Mouse (Mus musculus): ENCODE results near the gene Sap25. TPM values are rescaled to one million over a fixed set of nuclear protein-coding genes. Genes with fewer than 3 reads are reported as not detected.
"Not testable (repeated sequence)": the region's sequence is repeated elsewhere in the genome, so short reads cannot be mapped to it uniquely, and the experiment has no call there.

The Sap25 gene
- polyA plus RNA-seq, 1 experiment from 2014 or later = 4.1 TPM

GRCm38 (mm10) chr5:137608654-137609190 is 32.4 kb upstream of the Sap25 start:
- ATAC-seq (ENCODE audit: extremely low read depth, insufficient number of reproducible peaks, low FRiP score, low TSS enrichment) = no peak
- H3K27ac ChIP-seq (replicated peaks) = no peak overlapping the region
- H3K4me1 ChIP-seq = peaks cover 62% of the 10 kb centered on the region
- peak overlapping the region; percentile 31 for H3K4me3 ChIP-seq
- H3K4me2 ChIP-seq = peak overlapping the region; percentile 67
- peaks cover 15% of the 10 kb centered on the region; the same call in 1 of the 2 replicates for H3K27me3 ChIP-seq (replicated peaks)
- no peaks in the 10 kb centered on the region for H3K9me3 ChIP-seq
- 28% methylated on average over 23 of the region's 23 CpGs for WGBS
- peaks cover 43% of the 10 kb centered on the region for H3K36me3 ChIP-seq
- H3K9ac ChIP-seq = peak overlapping the region; percentile 72

GRCm38 (mm10) chr5:137609292-137609691 is 31.8 kb upstream of the Sap25 start:
- no peak overlapping the region for H3K27ac ChIP-seq (replicated peaks)
- peaks cover 62% of the 10 kb centered on the region for H3K4me1 ChIP-seq
- peaks cover 38% of the 10 kb centered on the region for H3K36me3 ChIP-seq
- H3K27me3 ChIP-seq (replicated peaks) = peaks cover 15% of the 10 kb centered on the region; the same call in 1 of the 2 replicates
- H3K4me3 ChIP-seq = 0 out of 2 replicates have a peak overlapping the region, but pooled peaks have one; percentile 31
- no peaks in the 10 kb centered on the region for H3K9me3 ChIP-seq
- no peak for ATAC-seq (ENCODE audit: extremely low read depth, insufficient number of reproducible peaks, low FRiP score, low TSS enrichment)
- WGBS = 62% methylated on average over 3 of the region's 3 CpGs
- peak overlapping the region; percentile 67 for H3K4me2 ChIP-seq
- H3K9ac ChIP-seq = peak overlapping the region; percentile 72; the same call in 1 of the 2 replicates

GRCm38 (mm10) chr5:137610056-137610455 is 31.1 kb upstream of the Sap25 start:
- peak overlapping the region; percentile 95 for H3K27ac ChIP-seq (replicated peaks)
- no peaks in the 10 kb centered on the region for H3K9me3 ChIP-seq
- no peak for ATAC-seq (ENCODE audit: extremely low read depth, insufficient number of reproducible peaks, low FRiP score, low TSS enrichment)
- peak overlapping the region; percentile 67 for H3K4me2 ChIP-seq
- peaks cover 62% of the 10 kb centered on the region for H3K4me1 ChIP-seq
- peaks cover 30% of the 10 kb centered on the region for H3K36me3 ChIP-seq
- peaks cover 15% of the 10 kb centered on the region; the same call in 1 of the 2 replicates for H3K27me3 ChIP-seq (replicated peaks)
- peak overlapping the region; percentile 51 for H3K4me3 ChIP-seq
- peak overlapping the region; percentile 83 for H3K9ac ChIP-seq
- WGBS = 60% methylated on average over 4 of the region's 4 CpGs

- peaks cover 24% of the 10 kb centered on the region for H3K36me3 ChIP-seq
- peak overlapping the region; percentile 95 for H3K27ac ChIP-seq (replicated peaks)
- H3K4me3 ChIP-seq = peak overlapping the region; percentile 51
- peaks cover 62% of the 10 kb centered on the region for H3K4me1 ChIP-seq
- WGBS = 3% methylated on average over 12 of the region's 12 CpGs
- H3K27me3 ChIP-seq (replicated peaks) = peaks cover 15% of the 10 kb centered on the region; the same call in 1 of the 2 replicates
- peak overlapping the region; percentile 83 for H3K9ac ChIP-seq
- peak; percentile 33; the same call in 1 of the 2 replicates for ATAC-seq (ENCODE audit: extremely low read depth, insufficient number of reproducible peaks, low FRiP score, low TSS enrichment)
- no peaks in the 10 kb centered on the region for H3K9me3 ChIP-seq
- H3K4me2 ChIP-seq = peak overlapping the region; percentile 67
Measured at GRCm38 (mm10) chr5:137610548-137611244, 30.4 kb upstream of the Sap25 start.

GRCm38 (mm10) chr5:137611245-137611602 is 29.9 kb upstream of the Sap25 start:
- H3K9ac ChIP-seq = peak overlapping the region; percentile 83
- peak overlapping the region; percentile 67 for H3K4me2 ChIP-seq
- peak overlapping the region; percentile 51 for H3K4me3 ChIP-seq
- H3K27me3 ChIP-seq (replicated peaks) = peaks cover 15% of the 10 kb centered on the region; the same call in 1 of the 2 replicates
- H3K4me1 ChIP-seq = peaks cover 62% of the 10 kb centered on the region
- H3K27ac ChIP-seq (replicated peaks) = peak overlapping the region; percentile 95
- ATAC-seq (ENCODE audit: extremely low read depth, insufficient number of reproducible peaks, low FRiP score, low TSS enrichment) = no peak; the same call in 1 of the 2 replicates
- H3K36me3 ChIP-seq = peaks cover 19% of the 10 kb centered on the region
- H3K9me3 ChIP-seq = no peaks in the 10 kb centered on the region
- WGBS = 3% methylated on average over 6 of the region's 6 CpGs

DNA sequence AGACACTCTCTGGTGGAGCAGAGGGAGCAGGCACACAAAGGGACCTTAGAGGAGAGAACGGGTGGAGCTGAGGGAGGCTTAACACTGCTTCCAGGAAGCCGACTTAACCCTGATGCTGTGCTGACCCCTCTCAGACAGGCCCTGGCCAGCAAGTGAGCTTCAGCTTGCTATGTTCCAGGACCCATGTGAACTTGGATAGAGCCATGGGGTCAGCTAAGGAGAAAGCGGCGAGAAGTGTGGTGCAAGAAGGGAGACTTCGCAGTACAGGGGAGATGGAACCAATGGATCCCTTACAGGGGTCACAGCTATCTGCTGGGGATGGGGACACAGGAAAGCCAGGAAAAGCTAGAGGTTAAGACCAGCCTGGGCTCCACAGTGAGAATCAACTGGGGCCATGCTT is 28.1 kb upstream of the Sap25 start:
- H3K9me3 ChIP-seq = no peaks in the 10 kb centered on the region
- WGBS = 74% methylated on average over 5 of the region's 5 CpGs
- peaks cover 15% of the 10 kb centered on the region; the same call in 1 of the 2 replicates for H3K27me3 ChIP-seq (replicated peaks)
- no peak overlapping the region for H3K4me2 ChIP-seq
- H3K4me1 ChIP-seq = peaks cover 58% of the 10 kb centered on the region
- peak overlapping the region; percentile 58; the same call in 1 of the 2 replicates for H3K9ac ChIP-seq
- H3K36me3 ChIP-seq = 0 out of 2 replicates have a peak, but pooled peaks cover under 1% of the 10 kb centered on the region
- H3K4me3 ChIP-seq = no peak overlapping the region
- ATAC-seq (ENCODE audit: extremely low read depth, insufficient number of reproducible peaks, low FRiP score, low TSS enrichment) = no peak
- no peak overlapping the region for H3K27ac ChIP-seq (replicated peaks)

GRCm38 (mm10) chr5:137613550-137613949 is 27.6 kb upstream of the Sap25 start, which contains the start of gene Pcolce:
Gene Pcolce, minus strand, starts transcription at chr5:137613784.
- peak within 1 kb of the TSS; percentile 58 for H3K9ac ChIP-seq
- no peak for ATAC-seq (ENCODE audit: extremely low read depth, insufficient number of reproducible peaks, low FRiP score, low TSS enrichment)
- H3K4me1 ChIP-seq = peaks cover 53% of the 10 kb centered on the region

DNA sequence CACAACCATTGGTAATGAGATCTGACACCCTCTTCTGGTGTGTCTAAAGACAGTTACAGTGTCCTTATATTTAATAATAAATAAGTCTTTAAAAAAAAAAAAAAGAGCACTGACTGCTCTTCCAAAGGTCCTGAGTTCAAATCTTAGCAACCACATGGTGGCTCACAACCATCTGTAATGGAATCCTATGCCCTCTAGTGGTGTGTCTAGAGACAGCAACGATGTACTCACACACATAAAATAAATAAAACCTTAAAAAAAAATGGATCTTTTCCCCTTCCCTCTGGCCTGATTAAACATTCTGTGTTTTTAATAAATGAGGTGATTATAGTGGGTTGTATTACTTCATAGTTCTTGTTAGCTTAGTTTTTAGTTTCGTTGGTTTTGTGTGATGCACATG is 26.2 kb upstream of the Sap25 start:
- not testable (repeated sequence) for H3K27ac ChIP-seq (replicated peaks); ATAC-seq (ENCODE audit: extremely low read depth, insufficient number of reproducible peaks, low FRiP score, low TSS enrichment); H3K4me2 ChIP-seq; H3K36me3 ChIP-seq; H3K9me3 ChIP-seq; H3K9ac ChIP-seq; H3K4me3 ChIP-seq
- Histone ChIP-seq H3K4me1 (peaks cover 40% of the 10 kb centered on the region), H3K27me3 (replicated peaks) (peaks cover 15% of the 10 kb centered on the region; the same call in 1 of the 2 replicates)
- WGBS = 87% methylated on average over 2 of the region's 2 CpGs

More at GRCm38 (mm10) chr5:137613550-137613949, 27.6 kb upstream of the Sap25 start, which contains the start of gene Pcolce:
- H3K27ac ChIP-seq (replicated peaks) = peak within 1 kb of the TSS; percentile 39; the same call in 1 of the 2 replicates
- peaks cover 13% of the 10 kb centered on the region; the same call in 1 of the 2 replicates for H3K27me3 ChIP-seq (replicated peaks)
- H3K9me3 ChIP-seq = no peaks in the 10 kb centered on the region
- H3K4me3 ChIP-seq = no peak within 1 kb of the TSS
- no peak within 1 kb of the TSS for H3K4me2 ChIP-seq
- WGBS = 27% methylated on average over 11 of the region's 11 CpGs
- H3K36me3 ChIP-seq = no peaks in the 10 kb centered on the region

DNA sequence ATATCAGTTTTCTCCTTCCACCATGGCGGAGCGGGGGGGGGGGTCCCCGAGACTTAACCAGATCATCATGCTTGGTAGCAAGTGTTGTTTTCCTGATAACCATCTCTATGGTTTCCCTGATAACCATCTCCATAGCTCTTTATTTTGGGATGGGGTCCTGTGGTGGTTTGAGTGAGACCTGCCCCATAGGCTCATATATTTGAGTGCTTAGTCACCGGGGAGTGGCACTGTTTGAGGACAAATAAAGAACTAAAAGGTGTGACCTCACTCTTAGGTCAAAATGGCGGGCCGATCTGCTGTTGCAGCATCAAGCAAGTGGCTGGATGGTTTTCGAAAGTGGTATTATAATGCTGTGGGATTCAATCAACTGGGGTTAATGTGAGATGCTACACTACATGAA is 25.8 kb upstream of the Sap25 start:
- 85% methylated on average over 7 of the region's 7 CpGs for WGBS
- no peaks in the 10 kb centered on the region for H3K36me3 ChIP-seq

GRCm38 (mm10) chr5:137623937-137624530 is 17.1 kb upstream of the Sap25 start:
- WGBS = 71% methylated on average over 11 of the region's 11 CpGs
- Histone ChIP-seq H3K9ac (no peak overlapping the region), H3K27ac (replicated peaks) (no peak overlapping the region), H3K4me1 (peaks cover 9% of the 10 kb centered on the region), H3K27me3 (replicated peaks) (peaks cover 4% of the 10 kb centered on the region; the same call in 1 of the 2 replicates), H3K36me3 (no peaks in the 10 kb centered on the region), H3K4me3 (no peak overlapping the region), H3K4me2 (no peak overlapping the region), H3K9me3 (no peaks in the 10 kb centered on the region)
- no peak for ATAC-seq (ENCODE audit: extremely low read depth, insufficient number of reproducible peaks, low FRiP score, low TSS enrichment)

More for the DNA sequence above, 25.8 kb upstream of the Sap25 start:
- H3K27me3 ChIP-seq (replicated peaks) = peaks cover 15% of the 10 kb centered on the region; the same call in 1 of the 2 replicates
- no peak overlapping the region for H3K9ac ChIP-seq
- H3K4me2 ChIP-seq = no peak overlapping the region
- H3K27ac ChIP-seq (replicated peaks) = no peak overlapping the region
- no peaks in the 10 kb centered on the region for H3K9me3 ChIP-seq
- H3K4me3 ChIP-seq = no peak overlapping the region
- H3K4me1 ChIP-seq = peaks cover 36% of the 10 kb centered on the region
- ATAC-seq (ENCODE audit: extremely low read depth, insufficient number of reproducible peaks, low FRiP score, low TSS enrichment) = no peak

DNA sequence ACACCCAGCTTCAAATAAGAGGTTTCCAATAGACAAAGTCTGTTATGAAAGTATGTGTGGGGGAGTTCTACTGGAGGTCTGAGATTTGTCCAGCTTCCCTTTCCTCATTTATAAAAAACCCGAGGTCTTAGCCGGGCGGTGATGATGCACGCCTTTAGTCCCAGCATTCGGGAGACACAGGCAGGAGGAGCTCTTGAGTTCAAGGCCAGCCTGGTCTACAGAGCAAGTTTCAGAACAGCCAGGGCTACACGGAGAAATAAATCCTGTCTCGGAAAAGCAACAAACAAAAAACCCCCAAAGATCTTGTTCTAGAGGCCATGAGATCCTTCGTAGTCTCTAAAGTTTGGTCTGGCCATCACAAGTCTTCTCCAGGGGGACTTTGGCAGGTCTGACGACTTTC is 13.1 kb upstream of the Sap25 start:
- Histone ChIP-seq H3K27me3 (replicated peaks) (no peaks in the 10 kb centered on the region), H3K4me1 (peaks cover 41% of the 10 kb centered on the region), H3K27ac (replicated peaks) (peak overlapping the region; percentile 89), H3K4me2 (peak overlapping the region; percentile 75), H3K9me3 (no peaks in the 10 kb centered on the region), H3K36me3 (peaks cover 9% of the 10 kb centered on the region), H3K9ac (peak overlapping the region; percentile 83), H3K4me3 (peak overlapping the region; percentile 96)
- 2% methylated on average over 9 of the region's 9 CpGs for WGBS
- ATAC-seq (ENCODE audit: extremely low read depth, insufficient number of reproducible peaks, low FRiP score, low TSS enrichment) = no peak

Data from heart, embryonic 13.5 days (tissue).